Mouse (Mus musculus) 3134 (cell line): ENCODE data around the gene Dhx16.
"Not testable (repeated sequence)": the region's sequence is repeated elsewhere in the genome, so short reads cannot be mapped to it uniquely, and the experiment has no call there.

Experiments used
- DNase-seq: peaks from one replicate; pipeline ENCODE4 v3.0.0-alpha.2; 2011; ENCODE audit warnings: low spot score; ENCODE audit not compliant: insufficient read length; ENCODE audit errors: extremely low read depth

Gene Dhx16

GRCm38 (mm10) chr17:35879245-35880057 lies at the start of gene Dhx16:
Gene Dhx16 (plus strand): TSS chr17:35879819.
- peak; percentile 97 for DNase-seq

- peak; percentile 45 for DNase-seq
These were observed 47.0 kb upstream of the Dhx16 start for GRCm38 (mm10) chr17:35832400-35833238.

GRCm38 (mm10) chr17:35833239-35833751 lies 46.3 kb upstream of the Dhx16 start:
- DNase-seq, result no peak

DNA sequence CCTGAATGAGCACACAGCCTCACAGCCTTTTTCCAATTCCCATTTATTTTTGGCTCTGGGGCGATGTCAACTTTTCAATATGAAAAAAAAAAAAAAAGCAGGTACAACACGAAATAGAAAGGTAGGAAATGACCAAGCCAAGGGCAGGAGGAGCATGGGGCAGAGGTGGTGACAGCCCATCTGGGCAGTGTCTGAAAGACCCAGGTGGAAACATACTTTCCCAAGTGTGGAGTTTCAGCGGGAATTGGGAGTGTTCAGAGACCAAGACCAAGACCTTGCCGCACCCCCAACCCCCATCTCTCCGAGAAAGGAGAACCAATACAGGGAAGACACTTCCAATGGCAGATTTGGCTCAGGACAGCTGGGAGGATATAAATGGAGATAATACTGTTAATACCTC lies 45.7 kb upstream of the Dhx16 start:
- DNase-seq, result no peak

- DNase-seq, result peak; percentile 33
These were observed 44.8 kb upstream of the Dhx16 start for GRCm38 (mm10) chr17:35834696-35835422.

DNA sequence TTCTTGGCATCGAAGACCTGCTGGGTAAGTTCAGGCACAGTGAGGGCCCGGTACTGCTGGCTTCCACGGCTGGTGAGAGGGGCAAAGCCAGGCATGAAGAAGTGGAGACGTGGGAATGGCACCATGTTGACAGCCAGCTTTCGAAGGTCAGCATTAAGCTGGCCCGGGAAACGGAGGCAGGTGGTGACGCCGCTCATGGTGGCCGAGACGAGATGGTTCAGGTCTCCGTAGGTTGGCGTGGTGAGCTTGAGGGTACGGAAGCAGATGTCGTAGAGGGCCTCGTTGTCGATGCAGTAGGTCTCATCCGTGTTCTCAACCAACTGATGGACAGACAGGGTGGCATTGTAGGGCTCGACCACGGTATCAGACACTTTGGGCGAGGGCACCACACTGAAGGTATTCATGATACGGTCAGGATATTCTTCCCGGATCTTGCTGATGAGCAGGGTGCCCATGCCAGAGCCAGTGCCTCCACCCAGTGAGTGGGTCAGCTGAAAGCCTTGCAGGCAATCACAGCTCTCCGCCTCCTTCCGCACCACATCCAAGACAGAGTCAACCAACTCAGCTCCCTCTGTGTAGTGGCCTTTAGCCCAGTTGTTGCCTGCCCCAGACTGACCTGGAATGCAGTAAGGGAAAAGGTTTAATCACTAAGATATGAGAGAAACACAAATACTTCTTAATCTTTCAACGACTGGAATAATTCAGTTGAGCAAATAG lies 44.0 kb upstream of the Dhx16 start:
- peak; percentile 44 for DNase-seq

DNA sequence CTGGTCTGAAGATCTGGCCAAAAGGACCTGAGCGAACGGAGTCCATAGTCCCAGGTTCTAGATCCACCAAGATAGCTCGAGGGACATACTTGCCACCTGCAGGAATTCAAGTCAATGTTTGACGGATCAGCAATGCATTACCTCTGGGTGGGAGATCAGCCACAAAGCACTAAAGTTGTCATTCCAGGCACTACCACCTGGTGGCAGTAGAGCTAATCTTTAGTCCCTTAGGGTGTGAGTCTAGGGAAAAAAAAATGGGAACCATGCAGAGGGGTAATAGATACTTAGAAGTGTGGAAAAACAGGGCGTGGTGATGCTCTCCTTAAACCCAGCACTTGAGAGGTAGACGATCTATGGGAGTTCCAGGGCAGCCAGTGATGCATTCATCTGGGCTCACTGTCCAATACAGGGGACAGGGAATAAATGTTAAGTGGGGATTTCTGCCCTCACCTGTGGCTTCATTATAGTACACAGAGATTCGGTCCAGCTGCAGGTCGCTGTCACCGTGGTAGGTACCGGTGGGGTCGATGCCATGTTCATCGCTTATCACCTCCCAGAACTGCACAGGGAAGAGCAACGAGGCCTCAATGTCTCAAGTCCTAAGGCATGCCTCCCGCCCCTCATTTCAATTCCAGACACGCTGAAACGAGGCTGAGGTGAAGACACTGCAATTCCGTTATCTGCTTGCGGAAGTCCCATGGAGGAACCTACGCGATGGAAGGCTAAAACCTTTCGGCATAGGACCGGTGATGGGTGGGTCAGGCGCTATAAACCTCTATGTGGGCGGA lies 43.2 kb upstream of the Dhx16 start:
- DNase-seq, result peak; percentile 57

GRCm38 (mm10) chr17:35836991-35837422 lies 42.6 kb upstream of the Dhx16 start:
- DNase-seq, result peak; percentile 89

DNA sequence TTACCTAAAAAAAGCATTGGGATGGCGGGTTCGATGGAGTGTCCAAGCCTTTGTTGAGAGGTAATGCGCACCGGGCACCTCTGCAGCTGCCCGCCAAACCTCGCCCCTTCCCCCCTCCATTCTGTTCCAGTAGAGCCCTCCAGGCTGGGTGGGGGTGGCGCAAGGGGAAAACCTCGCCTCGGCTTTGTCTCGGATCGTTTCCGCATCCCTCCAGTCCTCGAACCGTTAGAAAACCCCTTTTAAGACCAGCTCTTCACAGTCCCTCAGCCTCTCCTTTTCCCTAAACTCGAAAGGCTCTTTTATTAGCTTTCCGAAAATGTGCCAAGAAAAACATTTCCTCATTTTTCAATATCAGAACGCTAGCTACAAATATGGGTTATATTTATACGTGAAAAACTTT lies 42.1 kb upstream of the Dhx16 start:
- no peak for DNase-seq

- DNase-seq, result peak; percentile 100
These were observed 41.5 kb upstream of the Dhx16 start, which contains the start of gene Tubb5 for GRCm38 (mm10) chr17:35838122-35838544. Gene Tubb5 (minus strand): TSS chr17:35838306.

- DNase-seq, result no peak
These were observed 41.0 kb upstream of the Dhx16 start for GRCm38 (mm10) chr17:35838570-35838969.

GRCm38 (mm10) chr17:35839002-35839401 lies 40.6 kb upstream of the Dhx16 start:
- not testable (repeated sequence) for DNase-seq

DNA sequence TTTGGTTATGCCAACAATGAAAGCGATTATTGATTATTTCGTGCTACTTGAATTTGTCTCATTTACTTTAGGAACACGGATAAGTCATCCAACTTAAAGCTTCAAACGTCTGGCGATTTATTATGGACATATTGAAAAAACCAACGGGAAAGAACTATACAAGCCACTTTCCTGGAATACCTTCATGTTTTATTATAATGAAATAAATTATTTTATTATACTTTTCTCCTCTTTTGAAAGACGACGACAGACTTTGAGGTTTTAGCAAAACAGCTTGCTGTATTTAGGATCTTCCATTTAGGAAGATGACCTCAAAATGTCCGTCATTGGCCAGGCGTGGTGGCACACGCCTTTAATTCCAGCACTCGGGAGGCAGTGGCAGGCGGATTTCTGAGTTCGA lies 39.1 kb upstream of the Dhx16 start:
- DNase-seq, result no peak

- peak; percentile 99 for DNase-seq
These were observed 38.3 kb upstream of the Dhx16 start, which contains the start of gene Mdc1 for GRCm38 (mm10) chr17:35841076-35841950. Gene Mdc1 (plus strand): TSS chr17:35841515.

- no peak for DNase-seq
These were observed 37.6 kb upstream of the Dhx16 start for GRCm38 (mm10) chr17:35842006-35842405.

GRCm38 (mm10) chr17:35843514-35843913 lies 36.1 kb upstream of the Dhx16 start:
- no peak for DNase-seq

GRCm38 (mm10) chr17:35848112-35848511 lies 31.5 kb upstream of the Dhx16 start:
- no peak for DNase-seq

DNA sequence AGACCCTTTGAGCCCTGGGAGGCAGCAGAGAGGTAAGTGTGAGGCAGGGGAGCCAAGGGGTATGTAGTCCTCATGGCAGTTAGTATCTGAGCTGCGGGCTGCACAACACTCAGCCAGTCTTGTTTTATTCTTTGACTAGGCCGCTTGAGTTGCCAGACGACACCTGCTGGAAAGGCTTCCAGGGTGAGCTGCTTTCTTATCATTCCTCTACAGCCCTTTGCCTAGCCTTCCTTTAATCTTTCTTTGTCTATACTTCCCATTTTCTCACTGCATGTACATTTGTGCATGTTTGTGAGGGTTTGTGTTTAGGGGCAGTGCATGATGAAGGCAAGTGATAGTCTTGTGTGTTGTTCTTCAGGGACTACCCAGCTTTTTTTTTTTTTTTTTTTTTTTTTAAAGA lies 28.6 kb upstream of the Dhx16 start:
- no peak for DNase-seq
